ENCODE assay signal across 9 mouse cellular contexts in genomic region chr12:36182570-36182969, GRCm38 (mm10). TPM values are rescaled to one million over a fixed set of nuclear protein-coding genes. Genes with fewer than 3 reads are reported as not detected.
DNase-seq lines count a peak whose midpoint lies in the region; ATAC-seq and TF ChIP-seq lines count a peak whose summit lies in the region.
"Had no signal": no experiment of that assay in that cellular context is flagged by ENCODE, and none has a peak within 500 bp of the region (broad histone marks: within the 10 kb centered on the region; RNA-seq: fewer than 3 reads in every experiment).

No protein-coding gene starts in this region.

- no peaks in the 10 kb centered on the region for H3K9me3 ChIP-seq in heart, embryonic 15.5 days (replicated peaks)
- H3K9me3 ChIP-seq in liver, postnatal 0 days (ENCODE audit: low read length), result no peaks in the 10 kb centered on the region
- no peaks in the 10 kb centered on the region for H3K9me3 ChIP-seq in forebrain, embryonic 14.5 days (replicated peaks; ENCODE audit: control insufficient read depth, low read length)

- TF ChIP-seq POLR2A in cortical plate, adult 2 months (IDR thresholded peaks at IDR 0.05; ENCODE audit: extremely low read depth, insufficient read depth, low read length), result no peak

- no peak overlapping the region for H3K4me3 ChIP-seq in cortical plate, adult 2 months (ENCODE audit: insufficient read depth, low read length)
- H3K4me3 ChIP-seq in heart, embryonic 15.5 days, result no peak overlapping the region
- no peak overlapping the region for H3K4me3 ChIP-seq in liver, postnatal 0 days (ENCODE audit: low read depth, low read length)
- H3K4me3 ChIP-seq in forebrain, embryonic 14.5 days (ENCODE audit: low read depth, low read length), result no peak overlapping the region

- TF ChIP-seq CTCF in cortical plate, adult 2 months (IDR thresholded peaks at IDR 0.05; ENCODE audit: extremely low read depth, insufficient read depth, low read length), result no peak
- TF ChIP-seq CTCF in liver, postnatal 0 days (IDR thresholded peaks at IDR 0.05; ENCODE audit: low read depth), result no peak

- 61% methylated on average over 6 of the region's 6 CpGs for WGBS in heart, embryonic 15.5 days
- 78% methylated on average over 6 of the region's 6 CpGs for WGBS in liver, postnatal 0 days (ENCODE audit: insufficient replicate concordance)
- WGBS in forebrain, embryonic 14.5 days, result 84% methylated on average over 6 of the region's 6 CpGs

- no peak overlapping the region for H3K4me2 ChIP-seq in heart, embryonic 15.5 days
- H3K4me2 ChIP-seq in liver, postnatal 0 days (ENCODE audit: low read depth, low read length), result no peak overlapping the region
- no peak overlapping the region for H3K4me2 ChIP-seq in forebrain, embryonic 14.5 days (ENCODE audit: low read length)
- H3K4me2 ChIP-seq: midbrain, embryonic 11.5 days had no signal

- TF ChIP-seq EP300 in liver, postnatal 0 days (IDR thresholded peaks at IDR 0.05; ENCODE audit: low read depth), result no peak

- H3K27ac ChIP-seq in cortical plate, adult 2 months (ENCODE audit: insufficient read depth, low read length), result 0 out of 2 replicates have a peak overlapping the region, but pooled peaks have one; percentile 22
- peak overlapping the region; percentile 60 for H3K27ac ChIP-seq in heart, embryonic 15.5 days
- H3K27ac ChIP-seq in liver, postnatal 0 days (ENCODE audit: low read depth), result no peak overlapping the region
- no peak overlapping the region for H3K27ac ChIP-seq in forebrain, embryonic 14.5 days (ENCODE audit: low read depth, low read length)

- H3K27me3 ChIP-seq in heart, embryonic 15.5 days, result no peaks in the 10 kb centered on the region
- no peaks in the 10 kb centered on the region for H3K27me3 ChIP-seq in liver, postnatal 0 days (ENCODE audit: insufficient read depth, low read length)
- no peaks in the 10 kb centered on the region for H3K27me3 ChIP-seq in forebrain, embryonic 14.5 days (replicated peaks; ENCODE audit: control insufficient read depth, insufficient read depth, low read length)

- no peak overlapping the region for H3K9ac ChIP-seq in heart, embryonic 15.5 days
- no peak overlapping the region for H3K9ac ChIP-seq in liver, postnatal 0 days (replicated peaks)
- H3K9ac ChIP-seq in forebrain, embryonic 14.5 days (ENCODE audit: low read length), result no peak overlapping the region

- H3K36me3 ChIP-seq in heart, embryonic 15.5 days, result peaks cover 23% of the 10 kb centered on the region
- peaks cover 19% of the 10 kb centered on the region; the same call in 1 of the 2 replicates for H3K36me3 ChIP-seq in liver, postnatal 0 days (replicated peaks; ENCODE audit: insufficient read depth, low read length)
- peaks cover 43% of the 10 kb centered on the region for H3K36me3 ChIP-seq in forebrain, embryonic 14.5 days (ENCODE audit: control insufficient read depth, insufficient read depth, low read length)

- ATAC-seq in heart, embryonic 15.5 days (replicated peaks; ENCODE audit: insufficient number of reproducible peaks, insufficient read depth, low FRiP score, low read depth), result peak; percentile 80
- peak; percentile 27 for ATAC-seq in liver, postnatal 0 days
- no peak for ATAC-seq in forebrain, embryonic 14.5 days

- DNase-seq in kidney, adult 11 months, result peak; percentile 29
- no peak for DNase-seq in kidney, postnatal 4 days
- DNase-seq in liver, postnatal 0 days, result no peak
- no peak for DNase-seq in forebrain, embryonic 14.5 days (ENCODE audit: low spot score)
- no peak for DNase-seq in Muller cell, postnatal 12 days (ENCODE audit: inconsistent ontology term)
- no peak for DNase-seq in cerebellum, postnatal 10 days

- H3K4me1 ChIP-seq in cortical plate, adult 2 months (ENCODE audit: control insufficient read depth, insufficient read depth, low read length), result peaks cover 2% of the 10 kb centered on the region; the same call in 1 of the 2 replicates
- peaks cover 3% of the 10 kb centered on the region; the same call in 1 of the 2 replicates for H3K4me1 ChIP-seq in heart, embryonic 15.5 days (replicated peaks)
- H3K4me1 ChIP-seq in liver, postnatal 0 days (ENCODE audit: insufficient read depth), result no peaks in the 10 kb centered on the region
- H3K4me1 ChIP-seq in forebrain, embryonic 14.5 days (ENCODE audit: control insufficient read depth, insufficient read depth, low read length), result no peaks in the 10 kb centered on the region

RNA-seq across cellular contexts. Expression of gene Bzw2, which starts 24.7 kb away (rescaled TPM):
- polyA plus RNA-seq in cortical plate, adult 2 months (2012; rRNA removed), result 37.2 and 39.3 TPM in 2 replicates
- polyA plus RNA-seq in heart, embryonic 15.5 days (2015; fragmentation: Nextera tagmentation; extraction: Ambion mirVana), result 186 and 205 TPM in 2 replicates
- 27.9 and 29.6 TPM in 2 replicates for polyA plus RNA-seq in liver, postnatal 0 days (2015; fragmentation: Nextera tagmentation; extraction: Ambion mirVana)
- polyA plus RNA-seq in forebrain, embryonic 14.5 days (2014; fragmentation: Nextera tagmentation; extraction: Ambion mirVana), result 541 and 574 TPM in 2 replicates

RNA-seq across cellular contexts. Expression of gene Ankmy2, which starts 25.7 kb away (rescaled TPM):
- 43.1 and 43.5 TPM in 2 replicates for polyA plus RNA-seq in cortical plate, adult 2 months (2012; rRNA removed)
- polyA plus RNA-seq in heart, embryonic 15.5 days (2015; fragmentation: Nextera tagmentation; extraction: Ambion mirVana), result 26.7 and 27.0 TPM in 2 replicates
- 5.9 and 6.4 TPM in 2 replicates for polyA plus RNA-seq in liver, postnatal 0 days (2015; fragmentation: Nextera tagmentation; extraction: Ambion mirVana)
- polyA plus RNA-seq in forebrain, embryonic 14.5 days (2014; fragmentation: Nextera tagmentation; extraction: Ambion mirVana), result 55.4 and 70.3 TPM in 2 replicates

Comparison
In these comparisons a context has a peak if more than half of its experiments do, and no peak if none do; other contexts are left out.
1. H3K27ac ChIP-seq: peak in cortical plate, adult 2 months (single experiment) and heart, embryonic 15.5 days (single experiment); none in liver, postnatal 0 days (single experiment) and forebrain, embryonic 14.5 days (single experiment).